Mouse (Mus musculus): ENCODE measurements around the gene Mapkap1.
A peak's percentile ranks its signal among the peaks of the same experiment; 100 is the strongest.

Mapkap1 gene

GRCm38 (mm10) chr2:34532394-34532793, 125.8 kb downstream of the Mapkap1 start:
- no peak for DNase-seq (ENCODE audit: low spot score)

- DNase-seq (ENCODE audit: low spot score) = no peak
Observed at GRCm38 (mm10) chr2:34533281-34533680, 126.7 kb downstream of the Mapkap1 start.

- DNase-seq (ENCODE audit: low spot score) = no peak
Observed at GRCm38 (mm10) chr2:34534996-34535395, 128.4 kb downstream of the Mapkap1 start.

GRCm38 (mm10) chr2:34537356-34537755, 130.8 kb downstream of the Mapkap1 start:
- DNase-seq (ENCODE audit: low spot score) = no peak

- no peak for DNase-seq (ENCODE audit: low spot score)
Observed at GRCm38 (mm10) chr2:34543581-34543980, 137.0 kb downstream of the Mapkap1 start.

- DNase-seq (ENCODE audit: low spot score) = no peak
Observed at GRCm38 (mm10) chr2:34544021-34544420, 137.4 kb downstream of the Mapkap1 start.

- DNase-seq (ENCODE audit: low spot score) = no peak
Observed at GRCm38 (mm10) chr2:34544646-34545395, 138.2 kb downstream of the Mapkap1 start.

GRCm38 (mm10) chr2:34546176-34546677, 139.7 kb downstream of the Mapkap1 start:
- no peak for DNase-seq (ENCODE audit: low spot score)

GRCm38 (mm10) chr2:34547516-34547915, 140.9 kb downstream of the Mapkap1 start:
- no peak for DNase-seq (ENCODE audit: low spot score)

GRCm38 (mm10) chr2:34548961-34549360, 142.4 kb downstream of the Mapkap1 start:
- no peak for DNase-seq (ENCODE audit: low spot score)

- DNase-seq (ENCODE audit: low spot score) = no peak
Observed at GRCm38 (mm10) chr2:34549469-34549868, 142.9 kb downstream of the Mapkap1 start.

GRCm38 (mm10) chr2:34552772-34553171, 146.2 kb downstream of the Mapkap1 start:
- no peak for DNase-seq (ENCODE audit: low spot score)

GRCm38 (mm10) chr2:34553580-34554231, 147.1 kb downstream of the Mapkap1 start:
- no peak for DNase-seq (ENCODE audit: low spot score)

- no peak for DNase-seq (ENCODE audit: low spot score)
Observed at GRCm38 (mm10) chr2:34560146-34560545, 153.6 kb downstream of the Mapkap1 start.

- DNase-seq (ENCODE audit: low spot score) = no peak
Observed at GRCm38 (mm10) chr2:34563089-34563694, 156.6 kb downstream of the Mapkap1 start.

GRCm38 (mm10) chr2:34563865-34564264, 157.3 kb downstream of the Mapkap1 start:
- no peak for DNase-seq (ENCODE audit: low spot score)

GRCm38 (mm10) chr2:34566146-34566545, 159.6 kb downstream of the Mapkap1 start:
- DNase-seq (ENCODE audit: low spot score) = peak; percentile 75

- DNase-seq (ENCODE audit: low spot score) = no peak
Observed at GRCm38 (mm10) chr2:34566601-34567000, 160.0 kb downstream of the Mapkap1 start.

GRCm38 (mm10) chr2:34569131-34569530, 162.6 kb downstream of the Mapkap1 start:
- DNase-seq (ENCODE audit: low spot score) = no peak

- no peak for DNase-seq (ENCODE audit: low spot score)
Observed at GRCm38 (mm10) chr2:34570378-34570777, 163.8 kb downstream of the Mapkap1 start.

- no peak for DNase-seq (ENCODE audit: low spot score)
Observed at GRCm38 (mm10) chr2:34571096-34571495, 164.5 kb downstream of the Mapkap1 start.

- no peak for DNase-seq (ENCODE audit: low spot score)
Observed at GRCm38 (mm10) chr2:34573073-34573472, 166.5 kb downstream of the Mapkap1 start.

- no peak for DNase-seq (ENCODE audit: low spot score)
Observed at GRCm38 (mm10) chr2:34588546-34588945, 182.0 kb downstream of the Mapkap1 start.
